Mouse (Mus musculus) hematopoietic stem cell, adult 5-6 weeks (primary cell): ENCODE results near the gene Mettl18. TPM values are rescaled to one million over a fixed set of nuclear protein-coding genes. Genes with fewer than 3 reads are reported as not detected.
"Not testable (repeated sequence)": the region's sequence is repeated elsewhere in the genome, so short reads cannot be mapped to it uniquely, and the experiment has no call there.

Source experiments
- ATAC-seq, 2 experiments: fragments of 125-278 bp in 1 of 2; replicated peaks in 1 of 2; 2 replicates each; pipeline ENCODE4 v1.8.0; 2016 to 2017; ENCODE audit warnings: inconsistent platforms in 2 of 2, mild to moderate bottlenecking in 2 of 2, moderate number of reproducible peaks in 2 of 2, low read depth in 1 of 2, moderate TSS enrichment in 1 of 2; ENCODE audit not compliant: low FRiP score in 2 of 2, poor library complexity in 2 of 2, severe bottlenecking in 2 of 2, insufficient read depth in 1 of 2, low TSS enrichment in 1 of 2
- total RNA-seq: library from RNA; stranded (forward); fragments of 172-1452, 232-1000 nt; gene quantifications from 2 replicates; pipeline ENCODE4 v1.2.3, GENCODE M21; 2017

Mettl18 gene
- total RNA-seq, 1 experiment from 2014 or later = 24.2 TPM

GRCm38 (mm10) chr1:164022106-164022505, 27.4 kb downstream of the Mettl18 start:
- ATAC-seq = not testable (repeated sequence)

DNA sequence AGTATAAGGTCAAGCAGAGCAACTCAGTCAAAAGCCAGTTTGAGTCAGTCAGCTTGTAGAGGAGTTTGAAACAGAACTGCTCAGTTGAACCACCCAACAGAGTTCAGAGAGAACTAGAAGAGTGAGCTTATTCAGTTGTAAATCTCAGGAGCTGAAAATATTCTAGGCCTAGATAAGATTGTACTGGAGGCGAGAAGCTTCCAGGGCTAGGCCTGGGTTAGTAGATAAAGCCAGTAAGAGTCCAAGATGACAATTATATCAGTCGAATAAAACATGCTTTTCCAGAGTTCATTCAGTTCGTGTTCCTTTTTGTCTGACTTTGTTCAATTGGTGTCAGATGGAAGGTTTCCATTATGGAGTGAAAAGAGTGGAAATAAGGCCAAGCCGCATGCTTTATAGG, 31.0 kb downstream of the Mettl18 start:
- no peak for ATAC-seq

DNA sequence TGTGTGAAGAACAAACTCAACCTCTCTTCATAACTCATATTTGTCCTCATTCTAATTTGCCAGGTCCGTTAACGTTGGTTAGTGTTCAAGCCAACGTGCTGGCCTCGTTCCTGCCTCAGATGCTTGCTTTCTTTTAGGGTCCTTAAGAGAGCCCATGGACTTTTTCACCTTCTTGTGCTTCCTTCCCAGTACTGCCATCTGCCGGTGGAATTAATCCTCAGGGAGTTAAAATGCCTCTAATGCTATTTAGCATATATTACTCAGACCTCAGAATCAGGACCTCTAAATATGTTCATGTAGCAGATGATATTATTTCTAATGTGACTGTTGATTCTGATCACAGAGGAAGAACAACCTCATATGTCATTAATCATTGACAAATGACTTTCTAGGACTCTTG, 32.7 kb downstream of the Mettl18 start:
- ATAC-seq = no peak

DNA sequence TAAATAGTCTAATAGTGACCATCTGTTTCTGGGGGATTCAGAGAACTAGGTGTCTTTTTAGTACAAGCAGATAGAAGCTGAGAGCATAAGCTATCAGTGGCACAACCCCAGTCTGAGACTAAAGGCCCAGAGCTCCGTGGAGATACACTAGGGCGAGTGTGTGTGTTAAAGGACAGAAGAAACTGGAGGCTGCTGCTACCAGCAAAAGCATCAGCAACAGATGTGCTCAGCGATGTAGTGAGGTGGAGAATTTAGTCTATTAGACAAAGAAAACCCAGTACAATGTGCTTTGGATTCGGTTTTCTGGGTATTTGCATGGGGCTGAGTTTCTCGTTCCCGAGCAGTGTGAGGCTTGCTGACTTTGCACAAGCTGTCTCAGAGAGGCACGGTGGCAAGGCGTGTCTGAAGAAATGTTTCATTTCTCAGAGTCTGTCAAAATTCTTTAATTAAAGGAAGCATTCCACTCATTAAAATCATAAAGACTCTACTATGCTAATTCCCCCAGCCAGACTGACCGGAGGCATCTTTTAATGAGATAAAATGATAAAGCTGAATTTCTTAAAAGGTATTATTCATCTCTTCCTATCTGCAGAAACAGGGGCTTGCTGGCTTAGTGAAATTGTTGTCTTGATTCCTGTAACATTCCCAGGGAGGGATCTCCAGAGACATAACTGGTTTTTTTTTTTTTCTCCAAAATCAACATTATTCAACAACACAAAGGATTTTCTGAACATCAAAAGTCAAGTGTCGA, 45.9 kb downstream of the Mettl18 start:
- no peak for ATAC-seq

DNA sequence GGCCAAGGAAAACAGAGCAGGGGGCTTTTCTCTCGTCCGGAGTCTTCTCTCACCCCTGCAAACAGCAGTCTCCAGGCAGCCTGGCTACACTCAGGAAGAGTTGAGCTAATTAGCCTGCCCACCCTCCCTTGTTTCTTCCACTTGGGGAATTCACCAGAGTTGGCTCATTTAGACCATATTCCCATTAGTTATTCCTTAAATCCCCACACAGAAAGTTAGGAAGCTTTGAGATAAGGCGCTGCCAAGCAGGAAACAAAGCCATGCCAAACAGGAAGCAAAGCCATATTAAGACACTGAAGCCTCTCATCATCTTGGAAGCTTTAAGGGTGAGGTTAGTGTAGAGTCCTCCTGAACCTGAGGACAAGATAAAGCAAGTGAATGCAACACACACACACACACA, 48.9 kb downstream of the Mettl18 start:
- ATAC-seq = no peak

Other genes starting within 250 kb of the Mettl18 start
- gene Kifap3, start 215.3 kb upstream of the Mettl18 start, total RNA-seq = 17.8 and 19.2 TPM in 2 replicates
- 17.0 and 17.4 TPM in 2 replicates for gene Scyl3, start 65.8 kb upstream of the Mettl18 start, total RNA-seq
- gene BC055324, start 93 bp upstream of the Mettl18 start, total RNA-seq = 18.5 and 22.2 TPM in 2 replicates
- not detected in 2 replicates for gene Sele, start 53.3 kb downstream of the Mettl18 start, total RNA-seq
- gene Sell, start 67.1 kb downstream of the Mettl18 start, total RNA-seq = 176 and 193 TPM in 2 replicates
- gene Selp, start 120.4 kb downstream of the Mettl18 start, total RNA-seq = 4.6 and 5.0 TPM in 2 replicates
- 1.2 and 5.4 TPM in 2 replicates for gene F5, start 156.9 kb downstream of the Mettl18 start, total RNA-seq